Comparison of ENCODE assay signal across 19 mouse cellular contexts in genomic region chr9:54804351-54804750, GRCm38 (mm10). TPM values are rescaled to one million over a fixed set of nuclear protein-coding genes. Genes with fewer than 3 reads are reported as not detected.
DNase-seq lines count a peak whose midpoint lies in the region; ATAC-seq lines count a peak whose summit lies in the region.
"Had no signal": no experiment of that assay in that cellular context is flagged by ENCODE, and none has a peak within 500 bp of the region (broad histone marks: within the 10 kb centered on the region; RNA-seq: fewer than 3 reads in every experiment).

No protein-coding gene starts in this region.

- no peaks in the 10 kb centered on the region for H3K36me3 ChIP-seq in forebrain, embryonic 10.5 days (replicated peaks)
- H3K36me3 ChIP-seq in forebrain, embryonic 11.5 days (ENCODE audit: control insufficient read depth, insufficient read depth, low read length), result no peaks in the 10 kb centered on the region
- H3K36me3 ChIP-seq in neural tube, embryonic 11.5 days (ENCODE audit: control insufficient read depth, insufficient read depth, low read length), result no peaks in the 10 kb centered on the region
- H3K36me3 ChIP-seq in neural tube, embryonic 15.5 days, result no peaks in the 10 kb centered on the region
- H3K36me3 ChIP-seq: hindbrain, embryonic 13.5 days; limb, embryonic 13.5 days had no signal

- no peak for DNase-seq in forebrain, embryonic 10.5 days (ENCODE audit: extremely low spot score, low spot score)
- no peak for DNase-seq in forebrain, embryonic 11.5 days (ENCODE audit: low spot score)
- no peak for DNase-seq in neural tube, embryonic 11.5 days (ENCODE audit: low spot score)
- peak; percentile 10 to 14 for DNase-seq in heart, postnatal 36 days
- DNase-seq in Muller cell, postnatal 12 days (ENCODE audit: inconsistent ontology term), result no peak
- no peak for DNase-seq in adrenal gland, adult 18-20 months (ENCODE audit: low spot score in 2 of 2)
- no peak for DNase-seq in kidney, postnatal 36 days
- DNase-seq: adrenal gland, adult 2 months; cerebellum, adult 2 months; kidney, postnatal 10 days had no signal

- WGBS in forebrain, embryonic 10.5 days, result 89% methylated on average over 5 of the region's 5 CpGs
- 87% methylated on average over 5 of the region's 5 CpGs for WGBS in forebrain, embryonic 11.5 days
- WGBS in neural tube, embryonic 11.5 days, result 81% methylated on average over 5 of the region's 5 CpGs
- 69% methylated on average over 5 of the region's 5 CpGs for WGBS in neural tube, embryonic 15.5 days

- peaks cover 59% of the 10 kb centered on the region for H3K4me1 ChIP-seq in forebrain, embryonic 10.5 days
- H3K4me1 ChIP-seq in forebrain, embryonic 11.5 days (replicated peaks; ENCODE audit: control insufficient read depth, insufficient read depth, low read length), result no peaks in the 10 kb centered on the region
- H3K4me1 ChIP-seq in neural tube, embryonic 11.5 days (ENCODE audit: control insufficient read depth, insufficient read depth, low read length), result peaks cover 6% of the 10 kb centered on the region; the same call in 1 of the 2 replicates
- peaks cover 27% of the 10 kb centered on the region for H3K4me1 ChIP-seq in neural tube, embryonic 15.5 days
- H3K4me1 ChIP-seq: forebrain, embryonic 13.5 days had no signal

- no peak for ATAC-seq in forebrain, embryonic 11.5 days (replicated peaks; ENCODE audit: low FRiP score)
- ATAC-seq in neural tube, embryonic 11.5 days (ENCODE audit: insufficient read depth, low FRiP score, low TSS enrichment), result no peak
- ATAC-seq in neural tube, embryonic 15.5 days (ENCODE audit: low FRiP score), result no peak
- ATAC-seq: forebrain, embryonic 13.5 days; intestine, embryonic 16.5 days had no signal

- no peak overlapping the region for H3K4me3 ChIP-seq in forebrain, embryonic 10.5 days
- no peak overlapping the region for H3K4me3 ChIP-seq in forebrain, embryonic 11.5 days (ENCODE audit: low read depth, low read length)
- no peak overlapping the region for H3K4me3 ChIP-seq in neural tube, embryonic 11.5 days (ENCODE audit: low read depth, low read length)
- H3K4me3 ChIP-seq in neural tube, embryonic 15.5 days (replicated peaks), result no peak overlapping the region
- H3K4me3 ChIP-seq: forebrain, embryonic 13.5 days; hindbrain, embryonic 13.5 days; limb, embryonic 13.5 days had no signal

- H3K27ac ChIP-seq in forebrain, embryonic 10.5 days, result peak overlapping the region; percentile 78
- no peak overlapping the region for H3K27ac ChIP-seq in forebrain, embryonic 11.5 days (ENCODE audit: low read depth, low read length)
- H3K27ac ChIP-seq in neural tube, embryonic 11.5 days (ENCODE audit: low read depth, low read length), result 0 out of 2 replicates have a peak overlapping the region, but pooled peaks have one; percentile 4
- H3K27ac ChIP-seq in neural tube, embryonic 15.5 days (replicated peaks), result no peak overlapping the region
- H3K27ac ChIP-seq: forebrain, embryonic 13.5 days; hindbrain, embryonic 13.5 days; limb, embryonic 13.5 days; liver, embryonic 14.5 days had no signal

- no peak overlapping the region for H3K4me2 ChIP-seq in forebrain, embryonic 11.5 days (ENCODE audit: low read depth, low read length, severe bottlenecking)
- no peak overlapping the region for H3K4me2 ChIP-seq in neural tube, embryonic 11.5 days (ENCODE audit: low read depth)
- no peak overlapping the region for H3K4me2 ChIP-seq in neural tube, embryonic 15.5 days
- H3K4me2 ChIP-seq: forebrain, embryonic 13.5 days; hindbrain, embryonic 13.5 days; limb, embryonic 13.5 days had no signal

- no peak overlapping the region for H3K9ac ChIP-seq in forebrain, embryonic 11.5 days (ENCODE audit: low read length)
- H3K9ac ChIP-seq in neural tube, embryonic 11.5 days (ENCODE audit: low read length), result no peak overlapping the region
- no peak overlapping the region for H3K9ac ChIP-seq in neural tube, embryonic 15.5 days (replicated peaks)
- H3K9ac ChIP-seq: forebrain, embryonic 13.5 days; hindbrain, embryonic 13.5 days; limb, embryonic 13.5 days; liver, embryonic 14.5 days had no signal

- no peaks in the 10 kb centered on the region for H3K27me3 ChIP-seq in forebrain, embryonic 10.5 days (ENCODE audit: poor library complexity, severe bottlenecking)
- H3K27me3 ChIP-seq in forebrain, embryonic 11.5 days (ENCODE audit: control insufficient read depth, insufficient read depth, low read length), result no peaks in the 10 kb centered on the region
- no peaks in the 10 kb centered on the region for H3K27me3 ChIP-seq in neural tube, embryonic 11.5 days (ENCODE audit: control insufficient read depth, insufficient read depth, low read length)
- H3K27me3 ChIP-seq in neural tube, embryonic 15.5 days (replicated peaks), result 0 out of 2 replicates have a peak, but pooled peaks cover 2% of the 10 kb centered on the region
- H3K27me3 ChIP-seq: forebrain, embryonic 13.5 days; limb, embryonic 13.5 days had no signal

- no peaks in the 10 kb centered on the region for H3K9me3 ChIP-seq in forebrain, embryonic 10.5 days
- no peaks in the 10 kb centered on the region for H3K9me3 ChIP-seq in forebrain, embryonic 11.5 days (ENCODE audit: control insufficient read depth, low read length)
- H3K9me3 ChIP-seq in neural tube, embryonic 11.5 days (ENCODE audit: control insufficient read depth, low read length), result no peaks in the 10 kb centered on the region
- H3K9me3 ChIP-seq in neural tube, embryonic 15.5 days (replicated peaks), result no peaks in the 10 kb centered on the region
- H3K9me3 ChIP-seq: forebrain, embryonic 13.5 days; hindbrain, embryonic 13.5 days; limb, embryonic 13.5 days had no signal

- intact Hi-C loops in heart, postnatal 36 days (cut with DNase I), result no loop called here

RNA-seq across cellular contexts. Expression of gene Crabp1, which starts 39.8 kb away (rescaled TPM):
- 1,057 and 1,193 TPM in 2 replicates for polyA plus RNA-seq in forebrain, embryonic 10.5 days (2016; fragmentation: Nextera tagmentation; extraction: Ambion mirVana)
- polyA plus RNA-seq in forebrain, embryonic 11.5 days (2014; fragmentation: Nextera tagmentation; extraction: Ambion mirVana), result 219 and 275 TPM in 2 replicates
- polyA plus RNA-seq in neural tube, embryonic 11.5 days (2014; fragmentation: Nextera tagmentation; extraction: Ambion mirVana), result 719 and 730 TPM in 2 replicates
- 405 and 485 TPM in 2 replicates for polyA plus RNA-seq in neural tube, embryonic 15.5 days (2015; fragmentation: Nextera tagmentation; extraction: Ambion mirVana)
- not detected for total RNA-seq in heart, postnatal 36 days (2021)
- 10 to 100 TPM in 1 of 2 experiments, 1 to 10 TPM in 1; 9.8 to 13.7 TPM for total RNA-seq in adrenal gland, adult 18-20 months (2021)
- total RNA-seq: common myeloid progenitor, adult 5-6 weeks; megakaryocyte-erythroid progenitor cell, adult 5-6 weeks; MEL had no signal

RNA-seq across cellular contexts. Expression of gene Ireb2, which starts 59.2 kb away (rescaled TPM):
- 46.0 and 46.4 TPM in 2 replicates for polyA plus RNA-seq in forebrain, embryonic 10.5 days (2016; fragmentation: Nextera tagmentation; extraction: Ambion mirVana)
- polyA plus RNA-seq in forebrain, embryonic 11.5 days (2014; fragmentation: Nextera tagmentation; extraction: Ambion mirVana), result 60.1 and 72.5 TPM in 2 replicates
- polyA plus RNA-seq in neural tube, embryonic 11.5 days (2014; fragmentation: Nextera tagmentation; extraction: Ambion mirVana), result 69.3 and 69.9 TPM in 2 replicates
- 30.4 and 31.8 TPM in 2 replicates for polyA plus RNA-seq in neural tube, embryonic 15.5 days (2015; fragmentation: Nextera tagmentation; extraction: Ambion mirVana)
- total RNA-seq in heart, postnatal 36 days (2021), result 10 to 100 TPM; 30.1 to 30.5 TPM
- total RNA-seq in adrenal gland, adult 18-20 months (2021), result 10 to 100 TPM; 30.7 to 42.8 TPM

Comparison
In these comparisons a context has a peak if more than half of its experiments do, and no peak if none do; other contexts are left out.
1. H3K27ac ChIP-seq: peak in forebrain, embryonic 10.5 days (single experiment) and neural tube, embryonic 11.5 days (single experiment); none in forebrain, embryonic 11.5 days (single experiment) and neural tube, embryonic 15.5 days (single experiment).
2. DNase-seq: peak in heart, postnatal 36 days (2 of 2); none in forebrain, embryonic 10.5 days (single experiment), forebrain, embryonic 11.5 days (single experiment), neural tube, embryonic 11.5 days (single experiment), Muller cell, postnatal 12 days (single experiment), adrenal gland, adult 18-20 months (0 of 2) and kidney, postnatal 36 days (0 of 2).